Mouse (Mus musculus) embryonic facial prominence, embryonic 11.5 days (tissue): ENCODE measurements around the gene Ttll1. TPM values are rescaled to one million over a fixed set of nuclear protein-coding genes. Genes with fewer than 3 reads are reported as not detected.

Experiments used
- ATAC-seq: fragments of 200-750 bp; cut with Nextera tagmentation; replicated peaks from 2 replicates; pipeline ENCODE4 v1.8.0; 2017; ENCODE audit warnings: low read depth; ENCODE audit not compliant: insufficient number of reproducible peaks, low FRiP score, low TSS enrichment
- DNase-seq: peaks from one replicate; pipeline ENCODE4 v3.0.0-alpha.2; 2015; ENCODE audit warnings: low spot score
- H3K27ac ChIP-seq: fragments of 300-500 bp; sonication (generic); replicated peaks from 2 replicates; pipeline ENCODE4 v1.5.1; 2014; ENCODE audit warnings: mild to moderate bottlenecking, low read depth, low read length, control low read depth
- H3K27me3 ChIP-seq: fragments of 300-500 bp; sonication (generic); 2 replicates; pipeline ENCODE4 v1.6.1; 2014; ENCODE audit warnings: mild to moderate bottlenecking, low read length, moderate library complexity, mixed read lengths; ENCODE audit not compliant: control insufficient read depth, insufficient read depth
- H3K36me3 ChIP-seq: fragments of 300-500 bp; sonication (generic); replicated peaks from 2 replicates; pipeline ENCODE4 v1.6.1; 2014; ENCODE audit warnings: low read depth, mild to moderate bottlenecking, low read length, moderate library complexity, mixed read lengths; ENCODE audit not compliant: control insufficient read depth, insufficient read depth
- H3K4me1 ChIP-seq: fragments of 300-500 bp; sonication (generic); 2 replicates; pipeline ENCODE4 v1.6.1; 2014; ENCODE audit warnings: low read length, mixed read lengths; ENCODE audit not compliant: control insufficient read depth, insufficient read depth
- H3K4me2 ChIP-seq: fragments of 300-500 bp; sonication (generic); 2 replicates; pipeline ENCODE4 v1.6.1; 2014; ENCODE audit warnings: low read depth, mild to moderate bottlenecking, control low read depth, low read length, moderate library complexity
- H3K4me3 ChIP-seq: fragments of 300-500 bp; sonication (generic); 2 replicates; pipeline ENCODE4 v1.5.1; 2014; ENCODE audit warnings: low read depth, low read length, control low read depth
- H3K9ac ChIP-seq: fragments of 300-500 bp; sonication (generic); replicated peaks from 2 replicates; pipeline ENCODE4 v1.6.1; 2014; ENCODE audit warnings: mild to moderate bottlenecking, control low read depth, low read length
- H3K9me3 ChIP-seq: fragments of 300-500 bp; sonication (generic); replicated peaks from 2 replicates; pipeline ENCODE4 v1.6.1; 2016; ENCODE audit warnings: mild to moderate bottlenecking, low read length, inconsistent platforms, mixed read lengths; ENCODE audit not compliant: control insufficient read depth
- WGBS: fragments of 180-500 bp; shearing (Covaris S2); extraction: QIAGEN DNeasy Blood & Tissue Kit; methylation state at CpG from one replicate; pipeline ENCODE4 v1.1.7; 2014; 5-methylcytosine and 5-hydroxymethylcytosine counted together
- polyA plus RNA-seq: library from polyadenylated mRNA; unstranded; fragments of >200 nt; fragmentation: Nextera tagmentation; extraction: Ambion mirVana; gene quantifications from 2 replicates; pipeline ENCODE4 v1.2.1, GENCODE M21; 2014

Gene Ttll1
- polyA plus RNA-seq, 1 experiment from 2014 or later = 18.1 TPM

DNA sequence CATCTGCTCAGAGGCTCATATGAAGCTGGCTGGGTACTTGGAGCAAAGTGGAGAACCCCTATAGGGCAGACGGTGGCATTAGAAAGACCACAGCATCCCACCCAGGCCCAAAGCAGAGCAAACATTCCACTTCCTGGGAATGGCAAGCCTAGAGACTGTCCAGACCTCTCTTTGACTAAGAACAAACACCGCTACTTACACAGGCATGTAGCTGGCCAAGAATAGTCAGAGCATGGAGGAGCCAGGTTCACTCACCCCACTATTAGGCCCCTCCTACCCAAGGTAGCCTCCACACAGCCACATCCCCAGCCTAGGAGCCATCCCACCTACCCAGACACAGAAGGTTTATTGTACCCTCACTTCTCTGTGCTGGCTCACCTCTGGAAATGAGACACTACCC, 64.8 kb downstream of the Ttll1 start:
- no peak overlapping the region for H3K9ac ChIP-seq
- H3K9me3 ChIP-seq = no peaks in the 10 kb centered on the region
- no peak for ATAC-seq
- H3K4me3 ChIP-seq = no peak overlapping the region
- no peaks in the 10 kb centered on the region for H3K36me3 ChIP-seq
- DNase-seq = no peak
- peak overlapping the region; percentile 22; the same call in 1 of the 2 replicates for H3K27ac ChIP-seq
- no peaks in the 10 kb centered on the region for H3K4me1 ChIP-seq
- H3K4me2 ChIP-seq = no peak overlapping the region
- 81% methylated on average over 2 of the region's 2 CpGs for WGBS
- no peaks in the 10 kb centered on the region for H3K27me3 ChIP-seq

DNA sequence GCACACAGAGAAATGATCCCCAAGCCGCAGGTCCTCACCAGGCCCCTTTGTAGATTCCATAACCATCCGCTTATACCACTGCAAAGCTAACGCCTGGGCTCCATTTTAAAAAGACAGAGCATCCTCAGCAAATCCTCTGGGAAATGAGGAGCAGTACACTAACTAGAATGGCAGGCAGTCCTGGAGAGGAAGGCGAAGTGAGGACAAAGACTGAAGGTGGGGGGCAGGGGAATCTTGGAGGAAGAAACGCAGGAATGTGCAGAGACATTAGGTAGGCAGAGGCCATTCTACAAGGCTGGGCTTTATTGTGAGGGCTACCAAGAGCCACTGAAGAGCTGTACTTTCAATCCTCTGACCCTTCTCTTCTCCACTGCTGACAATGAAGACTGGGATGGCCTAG, 65.3 kb downstream of the Ttll1 start:
- no peaks in the 10 kb centered on the region for H3K4me1 ChIP-seq
- no peak overlapping the region for H3K9ac ChIP-seq
- DNase-seq (no peak), ATAC-seq (no peak)
- H3K4me2 ChIP-seq = no peak overlapping the region
- H3K9me3 ChIP-seq = no peaks in the 10 kb centered on the region
- no peaks in the 10 kb centered on the region for H3K27me3 ChIP-seq
- no peak overlapping the region for H3K27ac ChIP-seq
- no peaks in the 10 kb centered on the region for H3K36me3 ChIP-seq
- H3K4me3 ChIP-seq = no peak overlapping the region
- 70% methylated on average over 5 of the region's 5 CpGs for WGBS

DNA sequence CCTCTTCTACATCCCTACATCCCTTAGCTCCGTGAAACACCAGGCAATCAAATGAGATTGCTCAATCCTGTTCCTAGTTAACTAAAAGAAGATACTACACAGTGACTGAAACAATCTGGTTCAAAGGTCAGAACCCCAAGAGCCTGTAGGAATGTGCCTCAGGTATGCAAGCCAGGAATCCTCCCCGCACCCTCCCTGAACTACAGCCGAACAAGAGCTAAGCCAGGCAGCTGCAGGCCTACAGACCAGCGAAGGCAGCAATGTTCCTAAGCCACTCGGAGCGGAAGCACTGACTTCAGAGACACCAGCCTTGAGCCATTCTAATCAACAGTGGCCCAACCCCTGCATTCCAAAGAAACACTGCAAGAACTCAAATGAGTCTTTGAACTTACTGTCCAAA, 66.3 kb downstream of the Ttll1 start:
- no peak overlapping the region for H3K27ac ChIP-seq
- no peaks in the 10 kb centered on the region for H3K9me3 ChIP-seq
- no peak overlapping the region for H3K4me3 ChIP-seq
- H3K27me3 ChIP-seq = no peaks in the 10 kb centered on the region
- DNase-seq (peak; percentile 26), ATAC-seq (no peak; the same call in 1 of the 2 replicates)
- H3K4me2 ChIP-seq = no peak overlapping the region
- H3K36me3 ChIP-seq = no peaks in the 10 kb centered on the region
- H3K4me1 ChIP-seq = no peaks in the 10 kb centered on the region
- H3K9ac ChIP-seq = no peak overlapping the region
- WGBS = 52% methylated on average over 6 of the region's 6 CpGs

DNA sequence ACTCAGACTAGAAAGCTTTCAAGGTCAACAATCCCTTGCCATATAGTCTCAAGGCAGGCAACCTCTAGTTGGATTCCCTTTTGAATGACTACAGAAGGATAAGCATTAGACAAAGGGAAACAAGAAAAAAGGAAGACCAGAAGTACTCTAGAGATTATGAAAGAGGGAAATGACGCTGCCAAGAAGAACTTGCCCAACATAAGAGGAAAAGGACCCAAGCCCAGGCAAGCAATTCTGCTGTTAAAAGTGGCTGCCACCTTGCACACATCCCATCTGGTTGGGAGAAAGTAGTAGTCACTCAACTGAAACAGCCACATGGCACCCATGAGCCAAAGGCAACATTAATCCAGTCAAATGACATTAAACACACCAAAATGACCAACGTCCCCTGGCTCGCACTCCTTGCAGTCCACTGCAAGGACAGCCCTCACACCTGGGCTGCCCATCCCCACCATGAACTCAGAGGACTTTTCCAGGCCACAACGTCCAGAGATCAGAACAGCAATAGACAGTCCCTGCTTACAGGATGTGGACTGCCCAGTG, 68.1 kb downstream of the Ttll1 start:
- ATAC-seq (no peak), DNase-seq (no peak)
- no peak overlapping the region for H3K4me2 ChIP-seq
- H3K4me1 ChIP-seq = no peaks in the 10 kb centered on the region
- no peaks in the 10 kb centered on the region for H3K36me3 ChIP-seq
- H3K9me3 ChIP-seq = no peaks in the 10 kb centered on the region
- H3K27ac ChIP-seq = no peak overlapping the region
- H3K27me3 ChIP-seq = no peaks in the 10 kb centered on the region
- 90% methylated on average over 4 of the region's 4 CpGs for WGBS
- no peak overlapping the region for H3K4me3 ChIP-seq
- no peak overlapping the region for H3K9ac ChIP-seq

DNA sequence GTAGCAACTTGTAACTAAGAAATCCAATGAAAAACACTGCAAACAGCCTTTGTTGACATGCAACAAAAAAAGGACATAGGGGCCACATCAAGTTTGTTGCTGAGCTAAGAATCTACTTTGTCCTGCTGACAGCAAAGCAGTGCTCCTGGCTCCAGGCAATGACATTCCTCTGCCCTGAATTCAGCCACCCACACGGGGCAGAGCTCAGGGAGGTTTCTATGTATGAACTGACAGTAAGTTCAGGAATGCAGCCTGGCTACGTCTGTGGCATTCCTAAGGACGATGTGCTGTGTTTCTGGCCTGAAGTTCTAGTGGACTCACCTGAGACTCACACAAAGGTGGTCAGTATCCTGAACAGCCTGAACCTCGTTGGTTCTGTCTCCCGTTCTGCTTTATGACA, 70.0 kb downstream of the Ttll1 start:
- WGBS = 56% methylated on average over 5 of the region's 5 CpGs
- H3K4me2 ChIP-seq = no peak overlapping the region
- no peak for ATAC-seq

DNA sequence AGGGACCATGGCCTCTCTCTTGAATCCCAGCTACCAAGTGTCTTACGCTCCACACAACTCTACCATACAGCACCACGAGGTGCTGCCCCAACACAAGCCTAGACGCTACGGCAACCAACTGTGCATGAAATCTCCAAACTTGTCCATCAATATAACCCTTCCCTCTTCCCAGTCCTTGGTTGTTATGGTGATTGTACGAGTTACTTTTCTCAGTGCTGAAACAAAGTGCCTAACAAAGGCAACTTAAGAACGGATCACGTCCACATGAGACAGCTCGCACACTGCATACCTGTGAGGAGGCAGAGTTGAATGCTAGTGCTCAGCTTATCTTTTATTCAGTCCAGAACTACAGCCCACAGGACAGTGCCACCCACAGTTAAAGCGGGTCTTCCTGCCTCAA, 74.2 kb downstream of the Ttll1 start:
- Histone ChIP-seq H3K4me3 (no peak overlapping the region), H3K4me1 (no peaks in the 10 kb centered on the region), H3K36me3 (no peaks in the 10 kb centered on the region), H3K9me3 (no peaks in the 10 kb centered on the region), H3K9ac (no peak overlapping the region), H3K27me3 (no peaks in the 10 kb centered on the region), H3K27ac (no peak overlapping the region), H3K4me2 (no peak overlapping the region)
- ATAC-seq (no peak), DNase-seq (no peak)
- 89% methylated on average over 9 of the region's 9 CpGs for WGBS

More for the DNA sequence above, 70.0 kb downstream of the Ttll1 start:
- no peak overlapping the region for H3K4me3 ChIP-seq
- no peak overlapping the region for H3K27ac ChIP-seq
- no peak overlapping the region for H3K9ac ChIP-seq
- H3K4me1 ChIP-seq = no peaks in the 10 kb centered on the region
- no peaks in the 10 kb centered on the region for H3K9me3 ChIP-seq
- DNase-seq = peak; percentile 20
- no peaks in the 10 kb centered on the region for H3K36me3 ChIP-seq
- H3K27me3 ChIP-seq = no peaks in the 10 kb centered on the region

DNA sequence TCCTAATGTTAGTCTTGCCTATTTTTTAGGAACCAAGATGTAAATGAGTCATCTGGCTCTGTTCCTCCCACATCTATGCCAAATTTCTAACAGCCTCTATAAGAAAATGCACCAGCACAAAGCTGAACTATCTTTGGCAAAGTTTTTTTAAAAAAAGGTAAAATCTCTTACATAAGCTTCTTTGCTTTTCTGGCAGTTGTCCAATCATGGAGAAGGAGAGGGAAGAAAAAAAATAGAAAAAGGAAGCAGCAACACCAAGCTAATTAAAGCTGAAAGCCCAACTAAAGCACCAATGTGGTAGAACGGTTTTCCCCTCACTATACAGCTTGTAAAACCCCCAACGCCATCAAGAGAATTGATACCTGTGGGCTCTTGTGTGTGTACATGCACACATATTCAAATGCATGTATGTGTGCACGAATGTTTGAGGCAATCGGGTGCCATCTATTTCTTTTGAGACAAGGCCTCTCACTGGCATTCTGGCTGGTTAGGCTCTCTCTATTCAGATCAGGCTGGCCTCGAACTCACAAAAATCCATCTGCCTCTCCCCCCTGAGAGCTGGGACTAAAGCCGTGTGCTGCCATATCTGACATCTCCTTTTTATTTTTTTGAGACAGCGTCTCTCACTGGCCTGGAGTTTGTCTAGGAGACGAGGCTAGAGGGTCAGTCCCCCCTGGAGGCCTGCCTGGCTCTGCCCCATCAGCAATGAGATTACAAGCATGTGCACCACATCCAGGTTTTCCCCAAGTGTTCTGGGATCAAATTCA, 75.2 kb downstream of the Ttll1 start:
- Histone ChIP-seq H3K4me3 (no peak overlapping the region), H3K27me3 (no peaks in the 10 kb centered on the region), H3K9me3 (no peaks in the 10 kb centered on the region), H3K36me3 (no peaks in the 10 kb centered on the region), H3K27ac (no peak overlapping the region), H3K9ac (no peak overlapping the region), H3K4me2 (no peak overlapping the region), H3K4me1 (no peaks in the 10 kb centered on the region)
- ATAC-seq (no peak), DNase-seq (no peak)
- 81% methylated on average over 8 of the region's 8 CpGs for WGBS

DNA sequence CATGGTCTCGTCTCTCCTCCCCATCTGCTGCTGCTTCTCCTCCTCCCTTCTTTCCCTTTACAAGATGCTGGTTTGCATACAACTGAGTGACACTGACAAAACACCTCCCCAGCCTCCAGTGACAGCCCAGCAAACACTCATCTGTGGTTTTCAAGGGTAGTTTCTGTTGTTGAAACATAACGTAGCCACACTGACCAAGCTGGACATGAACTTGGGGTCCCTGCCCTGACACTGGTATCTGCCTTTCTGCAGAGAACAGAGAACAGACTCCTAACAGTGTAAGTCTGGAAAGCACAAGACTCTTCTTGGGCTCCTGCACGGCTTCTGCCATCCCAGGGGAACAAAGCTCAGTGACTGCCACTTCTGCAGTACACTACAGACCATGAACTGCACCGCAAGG, 76.0 kb downstream of the Ttll1 start:
- H3K27me3 ChIP-seq = no peaks in the 10 kb centered on the region
- ATAC-seq = no peak
- 80% methylated on average over 4 of the region's 4 CpGs for WGBS
- H3K27ac ChIP-seq = no peak overlapping the region
- no peak overlapping the region for H3K4me3 ChIP-seq
- no peak overlapping the region for H3K9ac ChIP-seq
- no peak for DNase-seq
- no peaks in the 10 kb centered on the region for H3K36me3 ChIP-seq
- no peak overlapping the region for H3K4me2 ChIP-seq
- H3K4me1 ChIP-seq = no peaks in the 10 kb centered on the region
- no peaks in the 10 kb centered on the region for H3K9me3 ChIP-seq
